Mouse (Mus musculus): ENCODE data around the gene Syt15. TPM values are rescaled to one million over a fixed set of nuclear protein-coding genes. Genes with fewer than 3 reads are reported as not detected.

The Syt15 gene
- total RNA-seq (2021) = under 1 TPM; 0.78 to 0.82 TPM
- long read RNA-seq, experiment 1 = 0 reads
- long read RNA-seq, experiment 2 = 0 reads

GRCm38 (mm10) chr14:34219295-34219694, at the start of gene Syt15:
TSS of gene Syt15 (plus strand) at chr14:34219595.
- no peak for DNase-seq
- intact Hi-C loops (cut with DNase I; ENCODE audit: low total_unique reads) = no loop called here

GRCm38 (mm10) chr14:34171107-34171506, 48.3 kb upstream of the Syt15 start:
- intact Hi-C loops (cut with DNase I; ENCODE audit: low total_unique reads) = no loop called here

GRCm38 (mm10) chr14:34179351-34179750, 40.0 kb upstream of the Syt15 start:
- no peak for DNase-seq
- intact Hi-C loops (cut with DNase I; ENCODE audit: low total_unique reads) = no loop called here

More at GRCm38 (mm10) chr14:34171107-34171506, 48.3 kb upstream of the Syt15 start:
- no peak for DNase-seq

- intact Hi-C loops (cut with DNase I; ENCODE audit: low total_unique reads) = no loop called here
- no peak for DNase-seq
Measured at GRCm38 (mm10) chr14:34183101-34183500, 36.3 kb upstream of the Syt15 start.

- intact Hi-C loops (cut with DNase I; ENCODE audit: low total_unique reads) = no loop called here
- peak; percentile 45 for DNase-seq
Measured at GRCm38 (mm10) chr14:34188629-34189028, 30.8 kb upstream of the Syt15 start.

GRCm38 (mm10) chr14:34190361-34190760, 29.0 kb upstream of the Syt15 start:
- DNase-seq = no peak
- intact Hi-C loops (cut with DNase I; ENCODE audit: low total_unique reads) = no loop called here

GRCm38 (mm10) chr14:34193879-34194278, 25.5 kb upstream of the Syt15 start:
- DNase-seq = no peak
- intact Hi-C loops (cut with DNase I; ENCODE audit: low total_unique reads) = no loop called here

DNA sequence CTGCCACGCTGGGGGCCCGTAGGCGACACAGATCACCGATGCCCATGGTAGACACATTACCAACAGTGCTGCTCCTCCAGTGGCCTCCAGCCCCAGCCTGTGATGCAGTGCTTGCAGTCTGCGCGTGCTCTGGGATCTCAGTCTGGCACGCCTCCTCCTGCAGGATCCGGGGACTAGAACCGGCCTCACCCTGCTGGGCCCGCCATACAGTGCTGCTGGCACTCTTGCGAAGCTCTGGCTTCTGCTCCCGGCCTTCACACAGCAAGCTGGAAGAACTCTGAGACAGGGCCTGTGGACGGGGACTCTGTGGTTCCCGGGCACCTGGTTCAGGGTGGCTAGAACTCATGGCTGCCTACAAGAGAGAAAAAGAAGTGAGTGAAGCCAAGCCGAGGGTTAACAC, 23.9 kb upstream of the Syt15 start:
- no peak for DNase-seq
- intact Hi-C loops (cut with DNase I; ENCODE audit: low total_unique reads) = no loop called here

DNA sequence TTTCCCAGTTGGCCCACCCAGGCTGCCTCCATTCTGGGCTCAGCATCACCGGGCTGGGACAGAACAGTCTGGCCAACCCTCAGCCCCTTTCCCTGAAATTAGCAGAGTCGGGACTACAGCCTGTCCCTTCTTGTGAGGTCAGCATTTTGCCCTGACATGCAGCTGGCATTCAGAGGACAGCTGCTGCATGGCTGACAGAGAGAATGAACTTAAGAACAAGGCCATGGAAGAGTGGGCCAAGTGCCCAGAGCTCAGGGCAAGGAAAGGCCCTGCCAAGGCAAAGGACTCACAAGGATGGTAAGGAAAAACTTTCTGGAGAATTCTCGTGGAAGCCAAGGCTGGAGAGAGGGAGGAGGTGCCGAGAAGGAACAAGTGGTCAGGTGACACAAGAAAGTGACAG, 22.7 kb upstream of the Syt15 start:
- intact Hi-C loops (cut with DNase I; ENCODE audit: low total_unique reads) = no loop called here
- peak; percentile 34 for DNase-seq

- intact Hi-C loops (cut with DNase I; ENCODE audit: low total_unique reads) = loop anchor here (10.0 kb wide), 1 partner anchor 116 kb away; the partner anchor contains the start of gene Anxa8
- peak; percentile 52 for DNase-seq
Measured at GRCm38 (mm10) chr14:34200738-34201230, 18.6 kb upstream of the Syt15 start.

DNA sequence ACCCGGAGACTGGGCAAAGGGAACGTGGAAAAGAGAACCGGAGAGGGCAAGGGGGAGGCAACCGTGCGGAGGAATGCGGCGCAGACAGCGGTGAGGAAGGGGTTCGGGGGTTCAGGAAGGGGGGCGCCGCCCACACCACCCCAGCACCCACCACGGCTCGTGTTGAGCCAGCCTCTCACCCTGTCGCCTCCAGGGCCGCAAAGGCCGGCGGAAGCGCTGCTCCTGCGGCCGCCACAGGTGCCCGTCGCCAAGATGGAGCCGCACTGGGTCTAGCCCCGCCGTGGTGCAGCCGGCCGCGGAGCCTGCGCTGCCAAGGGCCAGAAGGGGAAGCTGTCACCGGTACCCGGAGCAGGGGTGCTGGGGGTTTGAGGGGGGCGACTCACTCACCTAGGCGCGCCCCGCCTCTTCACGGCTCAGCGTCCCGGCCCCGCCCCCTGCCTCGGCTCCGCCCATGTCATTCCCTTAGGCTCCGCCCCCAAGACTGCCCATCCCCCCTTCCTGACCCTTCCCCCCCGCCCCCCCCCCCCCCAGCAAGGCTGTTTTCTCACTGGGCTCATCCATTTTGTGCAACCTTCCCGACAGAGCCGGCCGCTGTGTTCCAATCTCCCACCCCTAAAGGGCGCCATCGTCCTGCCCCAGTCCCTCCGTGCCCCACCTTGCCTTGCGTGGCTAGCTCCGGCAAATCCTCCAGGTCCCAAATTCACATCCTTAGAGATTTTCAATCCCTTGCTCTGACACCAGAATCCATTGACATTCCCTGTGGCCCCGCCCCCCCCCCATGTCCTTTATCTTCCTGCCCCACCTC, 18.0 kb upstream of the Syt15 start, which contains the start of gene Gprin2:
Gene Gprin2, minus strand, starts transcription at position 423 of the 805 bp plus-strand sequence.
- intact Hi-C loops (cut with DNase I; ENCODE audit: low total_unique reads) = loop anchor here (10.0 kb wide), 1 partner anchor 117 kb away; the partner anchor contains the start of gene Anxa8

DNA sequence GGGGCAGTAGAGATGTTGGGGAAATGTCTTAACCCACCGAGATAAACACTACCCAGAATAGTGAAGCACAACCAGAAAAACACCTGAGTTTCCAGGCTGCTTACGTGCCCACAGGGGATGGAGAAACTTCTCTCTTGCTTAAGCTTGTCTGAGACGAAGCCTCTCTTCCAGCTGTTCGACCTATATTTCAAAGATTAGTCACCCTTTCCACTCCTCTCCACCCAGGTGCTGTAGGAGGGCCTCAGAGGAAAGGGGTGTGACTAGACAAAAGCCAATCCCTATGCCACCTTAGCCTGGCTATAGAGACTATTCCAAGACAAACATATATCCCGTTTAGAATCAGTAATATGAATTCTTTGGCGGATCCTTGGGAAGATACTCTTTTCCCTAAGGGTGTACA, 11.4 kb upstream of the Syt15 start:
- intact Hi-C loops (cut with DNase I; ENCODE audit: low total_unique reads) = loop anchor here (10.0 kb wide), 1 partner anchor 123 kb away; the partner anchor contains the start of gene Anxa8
- no peak for DNase-seq

More for the DNA sequence above, 18.0 kb upstream of the Syt15 start, which contains the start of gene Gprin2:
- peak; percentile 21 for DNase-seq

DNA sequence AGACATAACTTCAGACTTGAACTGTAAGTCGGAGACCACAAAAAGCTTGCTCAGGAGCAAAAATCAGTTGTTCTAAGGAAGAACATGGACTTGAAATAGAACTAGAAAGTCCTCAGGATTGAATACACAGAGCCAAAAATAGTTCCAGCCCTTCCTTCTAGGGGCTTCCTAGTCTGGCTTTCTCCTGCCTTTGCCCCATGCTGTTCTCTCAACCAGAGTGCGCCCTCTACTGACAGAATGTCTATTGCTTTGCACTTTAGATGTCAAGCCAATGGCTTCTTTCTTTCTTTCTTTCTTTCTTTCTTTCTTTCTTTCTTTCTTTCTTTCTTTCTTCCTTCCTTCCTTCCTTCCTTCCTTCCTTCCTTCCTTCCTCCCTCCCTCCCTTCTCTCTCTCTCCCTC, 10.7 kb upstream of the Syt15 start:
- intact Hi-C loops (cut with DNase I; ENCODE audit: low total_unique reads) = loop anchor here (10.0 kb wide), 1 partner anchor 124 kb away; the partner anchor contains the start of gene Anxa8
- DNase-seq = peak; percentile 41

DNA sequence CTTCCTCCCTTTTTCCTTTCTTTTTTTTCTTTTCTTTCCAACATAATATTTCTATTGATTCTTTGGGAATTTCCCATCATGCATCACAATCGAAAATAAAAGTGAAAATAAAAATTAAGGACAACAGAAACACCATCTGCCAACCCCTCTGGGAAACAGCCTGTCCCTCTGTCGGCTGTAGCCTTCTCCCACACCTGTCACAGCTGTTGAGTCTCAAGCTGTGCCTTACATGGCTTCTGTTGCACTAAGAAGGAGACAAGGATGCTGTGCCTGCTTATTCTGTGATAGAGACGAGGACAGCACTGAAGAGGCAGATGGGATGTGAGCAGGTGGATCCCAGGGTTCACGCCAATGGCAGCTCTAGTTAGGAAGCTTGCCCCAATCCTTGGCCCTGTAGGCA, 10.3 kb upstream of the Syt15 start:
- intact Hi-C loops (cut with DNase I; ENCODE audit: low total_unique reads) = loop anchor here (10.0 kb wide), 1 partner anchor 124 kb away; the partner anchor contains the start of gene Anxa8

DNA sequence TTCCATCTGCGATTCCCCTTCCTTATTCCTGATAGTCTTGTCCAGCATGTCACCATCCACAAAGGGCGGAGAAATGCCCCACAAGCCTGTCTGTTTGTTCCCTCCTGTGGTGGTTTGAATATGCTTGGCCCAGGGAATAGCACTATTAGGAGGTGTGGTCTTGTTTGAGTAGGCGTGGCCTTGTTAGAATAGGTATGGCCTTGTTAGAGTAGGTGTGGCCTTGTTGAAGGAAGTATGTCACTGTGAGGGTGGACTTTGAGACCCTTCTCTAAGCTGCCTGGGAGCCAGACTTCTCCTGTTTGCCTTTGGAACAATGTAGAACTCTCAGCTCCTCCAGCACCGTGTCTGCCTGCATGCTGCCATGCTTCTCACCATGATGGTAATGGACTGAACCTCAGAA, 9.5 kb upstream of the Syt15 start:
- intact Hi-C loops (cut with DNase I; ENCODE audit: low total_unique reads) = loop anchor here (10.0 kb wide), 1 partner anchor 125 kb away; the partner anchor contains the start of gene Anxa8

More for the DNA sequence above, 10.3 kb upstream of the Syt15 start:
- no peak for DNase-seq

DNA sequence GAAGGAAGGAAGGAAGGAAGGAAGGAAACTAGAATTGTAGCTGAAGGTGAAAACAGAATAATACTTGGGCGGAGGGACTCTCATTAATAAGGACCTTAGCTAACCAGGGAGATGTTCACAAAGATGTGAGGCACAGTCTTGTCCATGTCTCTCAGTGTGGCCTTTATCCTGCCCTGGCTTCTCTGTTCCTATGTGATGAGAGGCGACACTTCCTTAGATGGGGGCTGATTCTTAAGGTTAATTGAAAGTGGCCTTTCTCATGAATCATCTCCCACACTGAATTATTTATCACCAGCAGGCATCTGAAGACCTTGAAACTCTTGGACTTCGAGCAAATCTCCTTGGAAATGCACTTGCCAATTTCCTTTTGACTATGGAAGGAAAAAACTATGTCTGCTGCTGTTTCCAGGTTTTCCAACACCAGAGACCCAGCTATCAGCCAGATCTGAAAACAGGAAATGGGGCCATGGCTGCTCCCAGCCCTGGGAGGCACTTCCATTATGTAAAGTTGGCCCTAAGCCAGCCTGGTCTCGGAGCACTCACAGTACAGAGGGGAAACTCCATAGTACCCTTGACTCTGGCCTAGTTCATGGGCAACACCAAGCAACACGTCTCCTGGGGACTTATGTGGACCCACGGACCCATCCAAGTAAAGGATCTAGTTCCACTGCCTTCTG, 3.8 kb upstream of the Syt15 start:
- no peak for DNase-seq
- intact Hi-C loops (cut with DNase I; ENCODE audit: low total_unique reads) = no loop called here

More for the DNA sequence above, 9.5 kb upstream of the Syt15 start:
- no peak for DNase-seq

- no peak for DNase-seq
- intact Hi-C loops (cut with DNase I; ENCODE audit: low total_unique reads) = no loop called here
Measured at GRCm38 (mm10) chr14:34219786-34220198, 397 bp downstream of the Syt15 start.

DNA sequence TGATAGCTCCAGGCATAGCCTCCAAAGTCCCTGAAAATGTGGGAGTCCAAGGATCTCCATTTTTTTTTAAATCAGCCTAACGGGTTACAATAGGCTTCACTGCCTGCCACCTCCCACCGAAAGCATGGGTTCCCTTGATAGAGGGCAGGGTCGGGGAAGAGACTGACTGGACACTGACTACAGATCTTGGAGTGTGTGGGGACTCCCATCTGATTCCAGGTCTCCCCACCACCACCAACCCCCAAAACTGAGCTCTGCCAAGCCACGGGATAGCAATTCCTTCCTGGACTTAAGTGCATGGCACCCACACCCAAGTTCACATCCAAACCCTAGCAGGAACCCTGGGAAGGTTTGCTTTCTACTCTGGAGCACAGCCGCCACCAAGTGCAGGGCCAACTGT, 1.0 kb downstream of the Syt15 start:
- intact Hi-C loops (cut with DNase I; ENCODE audit: low total_unique reads) = no loop called here
- no peak for DNase-seq

- intact Hi-C loops (cut with DNase I; ENCODE audit: low total_unique reads) = no loop called here
- no peak for DNase-seq
Measured at GRCm38 (mm10) chr14:34221416-34222077, 2.2 kb downstream of the Syt15 start.

Data from gastrocnemius, postnatal 14 days (tissue).